Mouse (Mus musculus) CH12F3 (cell line): ENCODE results near the gene Ankrd44.

Experiments
- in situ Hi-C: fragments of 300-500 bp; cut with MboI; formaldehyde crosslinking; loops from 2 replicates; pipeline ENCODE4 v1.14.3; 2020; ENCODE audit warnings: low sequenced_read_pairs

Gene Ankrd44

DNA sequence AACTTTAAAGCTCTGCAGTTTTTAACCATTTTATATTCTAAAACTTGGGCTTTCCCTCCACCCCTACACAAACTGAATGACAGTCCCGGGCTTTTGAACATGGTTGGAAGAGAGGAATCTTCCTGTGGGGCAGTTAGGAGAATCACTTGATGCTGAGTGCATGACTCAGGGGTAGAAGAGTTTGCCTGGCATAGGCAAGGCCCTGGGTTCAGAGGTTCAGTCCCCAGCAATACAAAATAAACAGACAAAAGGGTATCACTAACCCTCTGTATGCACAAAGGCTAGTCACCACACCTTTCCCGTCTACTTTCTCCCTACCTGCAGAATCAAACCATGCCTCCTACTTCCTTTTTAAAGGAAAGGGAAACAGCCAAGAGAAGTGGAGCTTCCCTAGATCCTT is 28.5 kb downstream of the Ankrd44 start:
- in situ Hi-C loops = no loop called here

DNA sequence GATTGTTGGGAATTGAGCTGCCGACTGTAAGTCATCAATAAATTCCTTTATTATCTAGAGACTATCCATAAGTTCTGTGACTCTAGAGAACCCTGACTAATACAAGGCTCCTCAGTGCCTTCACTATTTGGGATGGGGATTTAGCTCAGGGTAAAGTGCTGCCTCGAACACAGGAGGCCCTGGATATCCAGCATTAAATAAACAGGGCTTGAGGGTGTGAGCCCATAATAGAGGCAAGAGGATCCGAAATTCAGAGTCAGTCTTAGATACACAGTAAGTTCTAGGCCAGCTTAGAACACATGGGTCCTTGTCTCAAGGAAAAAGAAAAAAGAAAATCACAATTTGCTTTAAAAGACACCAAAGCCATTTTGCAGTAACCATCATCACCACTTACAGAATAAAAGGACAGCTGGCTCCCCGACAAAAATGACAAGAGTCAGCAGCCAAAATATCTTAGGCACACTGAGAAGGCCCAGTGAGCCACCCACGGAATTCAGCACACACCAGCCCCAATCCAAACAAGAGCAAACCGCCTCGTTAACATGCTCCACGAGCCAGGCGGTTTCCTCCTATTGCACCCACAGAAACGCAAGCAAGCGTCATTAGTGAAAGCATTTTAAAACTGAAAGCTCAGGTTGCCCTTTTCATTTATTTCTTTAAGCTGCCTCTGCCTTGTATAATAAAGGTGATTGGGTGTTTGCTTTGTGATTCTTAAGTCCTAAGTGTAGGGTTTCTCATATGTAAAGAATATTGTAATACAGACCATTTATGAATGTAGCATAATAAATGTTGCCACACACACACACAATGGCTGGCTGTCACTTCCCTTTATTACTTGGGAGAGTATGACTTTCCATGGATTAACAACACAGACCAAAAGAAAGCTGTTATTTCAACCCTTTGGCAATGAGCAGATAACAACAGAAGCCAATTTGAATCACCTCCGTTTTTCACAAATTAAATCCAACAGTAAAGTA is 29.8 kb downstream of the Ankrd44 start:
- in situ Hi-C loops = no loop called here

DNA sequence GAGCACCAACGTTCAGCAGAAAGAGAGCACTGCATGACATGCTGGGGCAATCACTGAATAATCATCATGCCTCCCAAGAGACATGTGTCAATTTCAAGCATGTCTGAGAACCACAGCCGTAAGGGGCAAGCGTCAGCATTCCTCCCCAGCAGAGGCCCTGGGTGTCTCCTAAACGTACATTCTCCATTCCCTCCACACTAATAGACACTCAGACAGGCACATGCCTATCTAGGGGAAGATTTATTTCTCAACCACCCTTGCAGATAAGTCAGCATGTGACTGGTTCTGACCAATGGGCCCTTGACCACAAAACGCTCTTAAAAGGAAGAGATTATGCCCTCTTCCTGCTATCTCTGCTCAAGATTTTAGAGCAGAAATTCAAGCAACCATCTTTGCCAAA is 37.7 kb downstream of the Ankrd44 start:
- in situ Hi-C loops = no loop called here

DNA sequence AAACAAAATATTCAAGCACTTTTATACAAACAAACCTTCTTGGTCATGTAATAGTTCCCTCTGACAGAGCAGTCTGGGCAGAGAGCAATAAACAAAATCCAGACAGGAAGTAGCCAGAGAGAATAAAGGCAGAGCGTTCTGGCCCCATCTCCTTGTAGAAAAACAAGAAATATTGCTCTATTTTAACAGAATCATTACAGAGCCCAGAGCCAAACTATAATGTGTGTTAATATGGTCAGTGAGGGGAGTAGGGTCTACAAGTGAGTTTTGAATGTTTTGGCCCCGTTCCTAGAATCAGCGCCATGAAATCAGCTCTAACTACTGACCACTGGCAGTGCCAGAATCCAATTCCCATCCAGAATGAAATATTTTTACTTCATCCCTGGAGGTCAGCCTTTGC is 38.3 kb downstream of the Ankrd44 start:
- in situ Hi-C loops = no loop called here

DNA sequence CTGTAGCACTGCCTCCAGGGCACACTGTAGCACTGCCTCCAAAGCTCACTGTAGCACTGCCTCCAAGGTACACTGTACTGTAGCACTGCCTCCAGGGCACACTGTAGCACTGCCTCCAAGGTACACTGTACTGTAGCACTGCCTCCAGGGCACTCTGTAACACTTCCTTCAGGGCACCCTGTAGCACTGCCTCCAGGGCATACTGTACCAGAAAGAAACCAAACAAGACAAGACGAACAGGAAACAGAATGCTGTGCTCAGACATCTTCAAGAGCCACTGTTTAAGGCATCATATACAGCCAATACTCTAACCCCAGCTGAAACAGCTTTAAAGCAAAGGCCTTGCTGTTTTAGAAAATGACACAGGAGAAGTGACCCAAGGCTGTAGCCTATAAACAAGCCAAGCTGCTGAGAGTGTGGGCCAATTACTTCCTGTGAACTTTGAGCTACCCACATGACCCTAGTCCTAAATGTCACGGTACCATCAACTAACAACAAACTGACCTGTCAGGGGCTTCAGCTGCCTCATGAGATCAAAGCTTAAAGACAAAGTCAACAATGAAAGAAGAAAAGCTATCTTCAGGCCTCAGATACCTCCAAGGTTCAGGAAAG is 43.2 kb downstream of the Ankrd44 start:
- in situ Hi-C loops = no loop called here

DNA sequence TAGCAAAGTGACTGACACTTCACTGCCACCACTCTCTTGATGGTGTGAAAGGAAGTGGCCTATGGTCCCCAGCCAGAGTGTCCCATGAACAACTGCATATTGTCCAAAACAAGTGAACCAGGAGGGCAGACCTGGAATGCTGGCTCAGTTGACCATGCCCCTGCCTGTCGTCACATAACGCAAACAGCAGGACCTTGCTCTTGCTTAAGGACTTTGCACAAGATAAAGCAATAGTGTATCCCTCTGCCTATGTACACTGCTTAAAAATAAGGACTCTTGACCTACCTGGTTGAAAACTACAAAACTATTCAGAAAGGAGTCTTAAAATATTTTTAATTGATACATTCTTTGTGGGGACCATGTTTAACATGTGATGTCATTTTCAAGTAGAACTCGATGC is 44.7 kb downstream of the Ankrd44 start:
- in situ Hi-C loops = no loop called here

DNA sequence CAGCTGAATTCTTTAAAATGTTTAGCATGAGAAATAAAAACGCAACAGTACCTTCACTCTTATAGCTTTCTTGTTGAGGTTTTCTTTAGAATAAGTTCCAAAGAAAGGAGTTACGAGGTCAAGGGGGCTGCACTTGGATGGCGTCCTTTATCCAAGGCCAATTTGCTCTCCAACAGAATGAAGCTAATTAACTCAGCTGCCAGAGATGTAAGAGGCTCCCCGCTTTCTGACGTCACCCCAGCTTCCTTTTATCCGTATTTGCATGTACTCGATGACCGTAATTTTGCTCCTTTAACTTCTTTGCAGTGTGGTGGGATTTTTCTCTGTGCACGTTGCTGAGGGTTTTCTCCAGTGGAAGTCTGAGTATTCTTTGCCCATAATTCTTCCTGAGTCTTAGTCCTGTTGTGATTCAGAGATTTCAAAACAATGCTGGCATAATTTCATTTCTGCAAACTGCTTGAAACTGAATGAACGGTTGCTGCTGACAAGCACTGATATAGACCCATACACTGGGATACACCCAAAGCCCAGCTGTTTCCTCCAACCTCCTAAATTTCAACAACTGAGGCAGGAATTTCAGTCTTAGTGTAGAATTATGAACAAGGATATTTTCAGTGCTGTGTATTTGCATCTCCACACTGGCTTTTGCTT is 48.6 kb downstream of the Ankrd44 start:
- in situ Hi-C loops = no loop called here

DNA sequence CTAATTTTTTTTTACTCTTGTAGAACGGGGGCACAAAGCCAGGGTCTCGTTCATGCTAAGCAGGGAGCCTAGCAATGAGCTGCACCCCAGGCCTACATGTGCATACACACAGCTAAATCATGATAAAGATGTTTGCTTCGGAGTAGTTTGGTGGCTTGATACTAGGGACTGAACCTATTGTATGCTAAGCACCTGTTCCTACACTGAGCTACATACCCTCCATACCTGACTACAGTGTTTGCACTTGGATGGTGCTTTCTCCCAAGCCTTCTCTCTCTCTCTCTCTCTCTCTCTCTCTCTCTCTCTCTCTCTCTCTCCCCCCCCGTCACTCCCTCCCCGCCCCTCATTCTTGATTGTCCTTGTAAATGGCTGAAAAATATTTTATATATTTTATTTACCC is 49.2 kb downstream of the Ankrd44 start:
- in situ Hi-C loops = no loop called here

DNA sequence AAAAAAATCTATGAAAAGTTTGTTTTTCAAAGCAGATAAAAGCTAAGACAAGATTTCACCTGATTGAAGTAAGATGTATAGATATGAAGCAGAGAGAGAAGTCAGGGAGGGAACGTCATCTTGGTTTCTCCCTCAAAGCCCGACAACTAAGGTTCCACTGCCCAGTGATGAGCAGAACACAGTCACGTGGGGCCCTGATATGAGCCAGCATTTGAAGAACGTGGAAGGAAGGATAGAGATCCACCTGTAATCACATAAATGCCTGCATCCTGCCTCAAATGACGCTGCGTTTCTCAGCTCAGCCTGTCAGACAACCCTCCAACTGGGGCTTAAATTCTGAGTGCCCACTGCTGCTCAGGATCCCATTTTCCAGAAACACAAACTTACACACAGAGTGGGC is 52.1 kb downstream of the Ankrd44 start:
- in situ Hi-C loops = no loop called here

DNA sequence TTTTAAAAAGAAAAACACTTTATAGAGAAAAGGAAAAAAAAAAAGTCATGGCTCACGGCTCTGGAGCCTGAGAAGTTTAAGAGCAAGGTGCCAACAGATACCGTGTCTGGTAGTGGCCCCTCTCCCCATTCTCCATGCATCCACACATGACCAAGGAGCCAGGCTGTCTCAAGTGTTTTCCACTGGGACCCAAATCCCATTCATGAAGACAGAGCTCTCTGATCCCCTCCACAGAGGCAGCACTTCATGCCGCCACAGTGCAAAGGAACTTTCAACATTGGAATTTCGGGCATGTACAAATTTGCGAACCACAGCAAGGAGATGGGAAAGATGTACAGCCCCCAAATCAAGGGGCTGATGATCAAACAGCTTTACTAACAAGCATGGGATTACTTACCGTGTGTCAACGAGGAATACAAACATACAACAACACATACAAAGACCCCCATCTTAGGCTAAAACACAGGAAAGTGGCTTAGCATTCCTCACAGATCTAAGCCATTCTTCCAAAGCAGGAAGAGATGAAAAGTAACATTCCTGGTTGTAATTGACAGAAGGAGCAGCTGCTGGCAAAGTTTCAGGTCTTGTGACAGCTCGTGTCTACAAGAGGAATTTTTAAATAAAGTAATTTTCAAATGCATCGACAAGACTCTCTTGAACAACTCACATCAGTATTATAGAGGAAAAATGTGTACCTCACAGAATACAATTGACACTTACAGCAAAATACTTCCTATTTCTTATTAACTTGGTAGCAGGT is 53.1 kb downstream of the Ankrd44 start:
- in situ Hi-C loops = no loop called here

DNA sequence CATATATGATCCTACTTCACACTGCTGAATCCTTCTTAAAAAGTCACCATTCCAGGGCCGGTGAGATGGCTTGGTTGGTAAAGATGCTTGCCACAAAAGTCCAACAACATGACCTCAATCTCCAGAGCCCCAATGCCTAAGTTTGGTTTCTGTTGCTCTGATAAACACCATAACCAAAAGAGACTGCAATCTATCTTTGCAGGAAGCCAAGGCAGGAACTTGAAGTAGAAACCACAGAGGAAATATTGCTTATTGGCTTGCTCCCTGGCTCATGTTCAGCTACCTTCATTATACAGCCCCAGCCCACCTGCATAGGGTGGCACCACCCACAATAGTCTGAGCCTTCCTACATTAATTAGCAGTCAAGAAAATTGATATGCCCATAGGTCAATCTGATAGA is 54.9 kb downstream of the Ankrd44 start:
- in situ Hi-C loops = no loop called here

DNA sequence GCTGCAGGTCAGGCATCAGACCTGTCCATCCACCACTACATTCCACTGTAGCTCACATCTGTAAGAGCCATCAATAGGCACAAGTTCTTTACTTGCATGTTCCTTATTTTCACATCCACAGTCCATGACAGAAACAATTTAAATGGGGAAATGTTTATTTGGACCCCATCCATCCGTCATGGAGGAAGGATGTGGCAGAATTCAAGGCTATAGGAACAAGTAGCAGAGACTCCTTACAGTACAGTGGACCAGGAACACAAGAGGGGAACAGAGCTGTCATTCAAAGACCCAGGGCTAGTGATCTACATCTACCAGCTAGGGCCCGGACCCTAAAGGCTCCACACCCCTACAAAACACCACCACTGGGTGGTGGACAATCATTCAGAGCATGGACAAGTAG is 55.6 kb downstream of the Ankrd44 start:
- in situ Hi-C loops = no loop called here

DNA sequence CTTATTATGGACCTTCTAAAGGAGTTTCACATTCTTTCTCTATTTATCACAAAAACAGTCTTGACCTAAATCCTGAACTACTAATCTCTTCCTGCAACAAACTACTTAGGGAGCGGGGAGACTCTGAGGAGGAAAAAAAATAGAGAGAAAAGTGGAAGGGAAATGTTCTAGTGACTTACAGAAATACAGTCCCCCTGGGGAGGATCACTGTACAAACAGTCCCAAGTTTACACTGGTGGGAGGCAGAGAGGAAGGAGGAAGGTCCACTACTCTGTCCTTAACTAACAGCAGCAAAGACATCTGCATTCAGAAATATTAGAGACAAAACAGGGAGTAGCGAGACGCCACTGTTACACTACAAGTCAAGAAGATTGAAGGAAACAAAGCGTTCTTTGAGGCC is 59.0 kb downstream of the Ankrd44 start:
- in situ Hi-C loops = no loop called here

DNA sequence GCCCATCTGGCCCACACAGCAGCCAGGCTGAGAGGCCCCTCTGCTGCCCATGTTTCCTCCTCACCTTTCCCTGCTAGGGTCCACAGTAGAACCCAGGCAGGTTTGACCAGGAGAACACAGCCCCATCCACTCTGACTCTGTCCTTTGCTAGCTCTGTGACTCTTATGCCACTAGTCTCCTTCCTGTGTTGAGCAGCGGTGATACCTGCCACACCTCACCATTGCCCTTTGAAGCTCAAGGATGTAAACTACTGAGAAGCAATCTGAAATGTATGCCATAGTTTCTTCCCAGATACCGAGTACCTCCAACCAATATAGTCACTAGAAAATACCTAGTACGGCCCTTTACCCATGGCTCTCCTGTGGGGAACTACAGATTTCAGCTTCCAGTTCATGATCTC is 60.1 kb downstream of the Ankrd44 start:
- in situ Hi-C loops = no loop called here

DNA sequence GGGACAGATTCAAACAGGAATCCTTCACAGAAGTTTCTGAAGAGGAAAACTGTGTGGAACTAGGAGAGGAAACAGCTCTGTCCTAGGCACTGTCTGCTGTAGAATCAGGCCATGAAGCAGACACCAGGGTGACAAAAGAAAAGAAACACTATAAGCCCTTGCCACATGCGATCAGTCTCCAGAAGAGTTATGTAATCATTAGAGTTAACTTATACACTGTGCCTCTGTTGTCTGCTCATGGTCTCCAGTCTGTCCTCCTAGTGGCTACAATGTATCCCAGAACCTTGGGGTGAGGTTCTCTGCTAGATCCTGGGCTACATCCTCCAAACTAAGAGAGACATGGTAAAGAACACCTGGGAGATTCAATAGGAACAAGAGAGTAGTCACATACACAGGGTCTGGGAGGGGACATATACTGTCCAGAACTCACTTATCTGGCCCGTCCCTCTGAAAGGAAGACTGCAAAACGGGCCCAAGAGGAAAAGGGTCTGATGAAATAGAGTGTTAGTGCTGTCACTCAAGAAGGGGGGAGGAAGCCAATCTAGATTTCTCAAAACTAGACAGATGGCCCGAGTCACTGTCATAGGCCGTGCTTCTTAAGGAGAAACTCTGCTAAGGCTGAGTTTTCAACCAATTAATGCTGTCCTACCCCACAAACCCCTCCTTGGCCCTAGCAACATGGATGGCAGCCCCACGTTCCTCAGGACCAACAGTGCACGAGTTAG is 61.1 kb downstream of the Ankrd44 start:
- in situ Hi-C loops = no loop called here

DNA sequence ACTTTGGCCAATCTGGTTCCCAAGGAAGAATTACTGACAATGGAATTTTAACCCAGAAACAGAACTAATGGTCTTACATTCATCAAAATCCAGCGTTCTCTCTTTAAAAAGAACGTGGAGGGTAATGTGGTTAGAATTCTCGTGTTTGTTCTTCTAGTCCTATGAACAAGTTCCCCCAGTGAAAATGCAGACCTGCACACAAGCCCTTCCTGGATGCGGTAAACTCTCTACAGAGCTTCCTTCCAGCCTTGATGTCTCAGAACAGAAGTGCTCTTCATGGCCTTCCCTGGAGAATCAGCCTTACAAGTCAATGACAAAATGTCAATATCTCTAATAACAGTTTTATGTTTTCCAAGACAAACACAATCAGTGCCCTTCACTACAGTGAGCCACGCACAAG is 65.8 kb downstream of the Ankrd44 start:
- in situ Hi-C loops = no loop called here

DNA sequence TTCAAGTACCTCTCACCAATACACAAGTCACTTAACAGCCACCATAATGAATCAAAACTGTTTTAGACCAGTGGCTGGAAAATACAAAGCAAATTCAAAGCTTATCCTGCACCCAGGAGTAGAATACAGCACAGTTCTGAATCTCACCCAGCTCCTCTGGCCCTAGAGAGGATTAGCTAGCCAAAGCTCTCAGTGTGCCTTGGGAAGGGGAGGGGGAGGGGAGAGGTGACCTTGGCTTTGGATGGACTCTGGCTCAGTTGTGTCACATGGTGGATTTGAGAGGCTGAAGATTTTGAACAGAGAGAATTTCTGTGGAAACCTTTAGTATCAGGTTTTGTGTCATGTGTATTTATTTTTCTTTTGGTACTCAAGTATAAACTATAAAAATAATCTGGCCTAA is 66.3 kb downstream of the Ankrd44 start:
- in situ Hi-C loops = no loop called here

DNA sequence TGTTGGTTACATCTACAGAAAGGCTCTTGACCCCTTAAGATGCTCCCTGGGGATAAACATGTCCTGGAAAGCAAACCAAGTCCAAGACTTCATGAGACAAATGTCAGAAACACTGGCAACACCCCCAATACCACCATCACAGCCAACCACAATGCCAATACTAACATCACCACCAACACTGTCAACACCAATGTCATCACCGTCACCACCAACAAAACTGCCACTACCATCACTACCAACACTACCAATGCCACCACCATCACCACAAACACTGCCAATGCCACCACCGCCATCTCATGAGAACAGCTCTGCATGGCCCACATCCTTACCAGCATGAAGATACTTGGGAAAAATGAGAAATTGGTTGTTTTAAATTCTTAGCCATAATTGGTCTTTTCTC is 67.3 kb downstream of the Ankrd44 start:
- in situ Hi-C loops = no loop called here

DNA sequence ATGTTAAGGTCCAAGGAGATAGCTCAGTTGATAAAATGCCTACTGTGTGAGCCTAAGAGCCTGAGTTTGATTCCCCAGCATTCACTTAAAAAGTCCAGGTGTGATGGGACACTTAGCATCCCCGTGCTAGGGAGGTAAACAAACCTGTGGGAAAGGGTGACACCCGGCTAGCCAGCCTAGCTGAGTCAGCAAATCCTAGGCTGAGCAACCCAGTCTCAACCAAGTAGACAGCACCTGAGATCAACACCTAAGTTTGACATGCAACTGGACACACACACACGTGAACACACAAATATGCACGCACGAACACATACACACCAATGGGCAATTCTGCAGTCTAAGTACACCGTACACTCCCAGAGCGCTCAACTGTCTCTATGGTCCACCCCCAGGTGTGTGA is 69.7 kb downstream of the Ankrd44 start:
- in situ Hi-C loops = no loop called here

DNA sequence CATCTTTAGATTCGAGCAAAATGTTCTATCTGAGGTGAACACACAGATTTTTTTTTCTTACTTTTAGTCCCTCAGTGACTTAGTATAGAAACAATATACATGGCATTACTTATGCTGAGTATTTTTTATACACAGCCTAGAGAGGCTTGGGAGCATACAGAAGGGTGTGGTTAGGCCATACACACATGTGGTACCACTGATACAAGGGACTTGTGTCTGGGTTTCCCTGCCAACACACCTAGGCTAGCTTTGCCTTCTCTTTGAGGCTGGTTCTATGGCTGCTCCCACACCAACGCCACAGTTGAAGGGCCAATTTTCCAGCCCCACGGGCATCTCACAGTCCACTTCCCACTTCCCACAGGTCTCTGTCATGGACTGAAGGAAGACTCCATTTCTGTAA is 70.2 kb downstream of the Ankrd44 start:
- in situ Hi-C loops = no loop called here

DNA sequence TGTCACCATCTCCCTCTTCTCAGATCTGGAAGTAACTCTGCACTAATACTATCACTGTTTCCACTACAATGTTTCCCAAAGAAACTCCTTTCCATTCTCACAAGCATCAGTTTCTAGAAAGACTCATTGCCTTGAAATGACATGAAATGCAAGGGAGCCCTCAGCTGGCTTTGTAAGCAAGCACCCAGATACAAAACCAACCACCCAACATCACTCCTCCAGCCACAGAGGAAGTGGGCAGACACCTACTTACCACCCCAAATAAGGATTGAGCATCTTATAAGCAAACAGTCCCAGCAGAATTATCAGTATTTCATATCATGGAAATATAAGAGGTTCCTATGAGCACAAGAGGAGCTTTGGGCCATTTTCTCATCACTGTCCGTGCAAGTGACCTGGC is 71.8 kb downstream of the Ankrd44 start:
- in situ Hi-C loops = no loop called here
